Mouse (Mus musculus) neural tube, postnatal 0 days (tissue): ENCODE measurements around the gene Btbd35f15. TPM values are rescaled to one million over a fixed set of nuclear protein-coding genes. Genes with fewer than 3 reads are reported as not detected.

Source experiments
- polyA plus RNA-seq: library from polyadenylated mRNA; unstranded; fragments of >200 nt; fragmentation: Nextera tagmentation; extraction: Ambion mirVana; gene quantifications from 2 replicates; pipeline ENCODE4 v1.2.1, GENCODE M21; 2015

Btbd35f15 gene
- polyA plus RNA-seq: not detected in 2 replicates

GRCm38 (mm10) chrX:33577214-33577613 is at the start of gene Btbd35f15:
Gene Btbd35f15, minus strand, starts transcription at chrX:33577314.

Other genes starting within 250 kb of the Btbd35f15 start
- gene Btbd35f13, start 79.9 kb upstream of the Btbd35f15 start, polyA plus RNA-seq: not detected in 2 replicates
- not detected in 2 replicates for gene Btbd35f14, start 125.0 kb upstream of the Btbd35f15 start, polyA plus RNA-seq